14 mouse cellular contexts compared by ENCODE assay signal in the genomic region with DNA sequence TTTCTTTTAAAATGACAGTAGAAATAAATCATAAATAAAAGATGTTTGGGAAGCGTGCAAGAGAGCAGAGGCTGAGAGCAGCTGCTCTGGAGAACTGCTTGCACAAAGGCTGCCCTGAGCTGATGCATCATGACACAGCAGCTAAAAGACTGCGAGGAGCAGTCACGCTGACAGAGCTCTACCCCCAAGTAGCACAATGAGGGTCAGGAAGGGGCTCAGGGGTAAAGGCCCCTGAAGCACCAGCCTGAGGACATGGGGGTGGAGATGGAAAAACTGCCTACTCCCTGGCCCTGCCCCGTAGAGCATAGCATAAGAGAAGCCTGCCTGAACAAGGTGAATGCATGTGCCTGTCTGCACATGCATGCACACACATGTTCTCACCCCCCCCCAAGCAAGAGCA. TPM values are rescaled to one million over a fixed set of nuclear protein-coding genes. Genes with fewer than 3 reads are reported as not detected.
DNase-seq lines count a peak whose midpoint lies in the region; ATAC-seq and TF ChIP-seq lines count a peak whose summit lies in the region.
"Had no signal": no experiment of that assay in that cellular context is flagged by ENCODE, and none has a peak within 500 bp of the region (broad histone marks: within the 10 kb centered on the region; RNA-seq: fewer than 3 reads in every experiment).

No protein-coding gene starts in this region.

- 46% methylated on average over 4 of the region's 4 CpGs for WGBS in embryonic facial prominence, embryonic 10.5 days
- 20% methylated on average over 4 of the region's 4 CpGs for WGBS in hindbrain, embryonic 15.5 days
- 44% methylated on average over 4 of the region's 4 CpGs for WGBS in neural tube, embryonic 12.5 days

- H3K4me3 ChIP-seq in gastrocnemius, adult 2 months = no peak overlapping the region
- no peak overlapping the region for H3K4me3 ChIP-seq in embryonic facial prominence, embryonic 10.5 days
- no peak overlapping the region for H3K4me3 ChIP-seq in hindbrain, embryonic 15.5 days
- no peak overlapping the region for H3K4me3 ChIP-seq in neural tube, embryonic 12.5 days
- H3K4me3 ChIP-seq: liver, embryonic 13.5 days had no signal

- intact Hi-C loops in gastrocnemius, adult 2 months (cut with DNase I) = no loop called here

- no peak overlapping the region for H3K4me2 ChIP-seq in hindbrain, embryonic 15.5 days
- H3K4me2 ChIP-seq in neural tube, embryonic 12.5 days (replicated peaks) = no peak overlapping the region
- H3K4me2 ChIP-seq: liver, embryonic 13.5 days had no signal

- no peaks in the 10 kb centered on the region for H3K9me3 ChIP-seq in embryonic facial prominence, embryonic 10.5 days
- H3K9me3 ChIP-seq in hindbrain, embryonic 15.5 days = no peaks in the 10 kb centered on the region
- no peaks in the 10 kb centered on the region for H3K9me3 ChIP-seq in neural tube, embryonic 12.5 days
- H3K9me3 ChIP-seq: liver, embryonic 13.5 days had no signal

- H3K36me3 ChIP-seq in embryonic facial prominence, embryonic 10.5 days (replicated peaks) = peaks cover 32% of the 10 kb centered on the region
- 0 out of 2 replicates have a peak, but pooled peaks cover under 1% of the 10 kb centered on the region for H3K36me3 ChIP-seq in hindbrain, embryonic 15.5 days
- peaks cover 8% of the 10 kb centered on the region; the same call in 1 of the 2 replicates for H3K36me3 ChIP-seq in neural tube, embryonic 12.5 days
- H3K36me3 ChIP-seq: liver, embryonic 13.5 days had no signal

- H3K27me3 ChIP-seq in embryonic facial prominence, embryonic 10.5 days (replicated peaks; ENCODE audit: low read depth, poor library complexity, severe bottlenecking) = no peaks in the 10 kb centered on the region
- no peaks in the 10 kb centered on the region for H3K27me3 ChIP-seq in hindbrain, embryonic 15.5 days
- no peaks in the 10 kb centered on the region for H3K27me3 ChIP-seq in neural tube, embryonic 12.5 days (replicated peaks)
- H3K27me3 ChIP-seq: liver, embryonic 13.5 days had no signal

- DNase-seq in gastrocnemius, adult 2 months = no peak
- no peak for DNase-seq in gastrocnemius, adult 18-20 months (ENCODE audit: low spot score)
- DNase-seq in embryonic facial prominence, embryonic 10.5 days (ENCODE audit: low spot score) = peak; percentile 24
- no peak for DNase-seq in adrenal gland, postnatal 4 days (ENCODE audit: low spot score in 2 of 2)
- no peak for DNase-seq in spleen, adult 12 weeks (ENCODE audit: low spot score)
- DNase-seq in kidney, postnatal 36 days = no peak
- DNase-seq: adrenal gland, postnatal 25 days; cerebellum, postnatal 36 days; heart, postnatal 4 days; liver, embryonic 13.5 days; right cerebral cortex, postnatal 25 days; thymus, adult 2 months had no signal

- no peak overlapping the region for H3K9ac ChIP-seq in hindbrain, embryonic 15.5 days
- H3K9ac ChIP-seq in neural tube, embryonic 12.5 days = no peak overlapping the region
- H3K9ac ChIP-seq: liver, embryonic 13.5 days had no signal

- TF ChIP-seq CTCF in gastrocnemius, adult 2 months (IDR thresholded peaks at IDR 0.05) = no peak

- peak overlapping the region; percentile 68 for H3K27ac ChIP-seq in gastrocnemius, adult 2 months
- H3K27ac ChIP-seq in embryonic facial prominence, embryonic 10.5 days (replicated peaks) = no peak overlapping the region
- H3K27ac ChIP-seq in hindbrain, embryonic 15.5 days (replicated peaks) = 0 out of 2 replicates have a peak overlapping the region, but pooled peaks have one; percentile 20
- no peak overlapping the region for H3K27ac ChIP-seq in neural tube, embryonic 12.5 days
- H3K27ac ChIP-seq: liver, embryonic 13.5 days had no signal

- H3K4me1 ChIP-seq in embryonic facial prominence, embryonic 10.5 days = peaks cover 12% of the 10 kb centered on the region
- peaks cover 33% of the 10 kb centered on the region for H3K4me1 ChIP-seq in hindbrain, embryonic 15.5 days (replicated peaks)
- peaks cover 14% of the 10 kb centered on the region for H3K4me1 ChIP-seq in neural tube, embryonic 12.5 days
- H3K4me1 ChIP-seq: liver, embryonic 13.5 days had no signal

- peak; percentile 69 for ATAC-seq in hindbrain, embryonic 15.5 days (ENCODE audit: low FRiP score, low read depth)
- peak; percentile 48; the same call in 1 of the 2 replicates for ATAC-seq in neural tube, embryonic 12.5 days (ENCODE audit: low FRiP score, low read depth)

RNA-seq across cellular contexts. Expression of a gene that starts 8.5 kb away (rescaled TPM):
- total RNA-seq in gastrocnemius, adult 2 months (2021) = 10 to 100 TPM; 21.2 to 31.0 TPM
- 10 to 100 TPM; 32.0 to 39.1 TPM for total RNA-seq in gastrocnemius, adult 18-20 months (2021)
- polyA plus RNA-seq in embryonic facial prominence, embryonic 10.5 days (2016; fragmentation: Nextera tagmentation; extraction: Ambion mirVana) = 68.7 and 70.9 TPM in 2 replicates
- polyA plus RNA-seq in hindbrain, embryonic 15.5 days (2015; fragmentation: Nextera tagmentation; extraction: Ambion mirVana) = 171 and 184 TPM in 2 replicates
- 132 and 139 TPM in 2 replicates for polyA plus RNA-seq in neural tube, embryonic 12.5 days (2016; fragmentation: Nextera tagmentation; extraction: Ambion mirVana)
- total RNA-seq in adrenal gland, postnatal 4 days (2021) = 10 to 100 TPM; 17.4 to 22.6 TPM

Comparison
In these comparisons a context has a peak if more than half of its experiments do, and no peak if none do; other contexts are left out.
1. H3K27ac ChIP-seq: peak in gastrocnemius, adult 2 months (single experiment) and hindbrain, embryonic 15.5 days (single experiment); none in embryonic facial prominence, embryonic 10.5 days (single experiment) and neural tube, embryonic 12.5 days (single experiment).